Mouse (Mus musculus): ENCODE data around the gene Icam1. TPM values are rescaled to one million over a fixed set of nuclear protein-coding genes. Genes with fewer than 3 reads are reported as not detected.
A peak's percentile ranks its signal among the peaks of the same experiment; 100 is the strongest.

Gene Icam1
- polyA plus RNA-seq (2014; fragmentation: Nextera tagmentation; extraction: Ambion mirVana): 4.2 and 4.8 TPM in 2 replicates

GRCm38 (mm10) chr9:21015571-21016130 is at the start of gene Icam1:
Gene Icam1, plus strand, starts transcription at chr9:21015985.
- Histone ChIP-seq H3K4me1 (replicated peaks; ENCODE audit: control insufficient read depth, insufficient read depth, low read length) (peaks cover 9% of the 10 kb centered on the region; the same call in 1 of the 2 replicates), H3K4me3 (ENCODE audit: low read depth, low read length) (peak within 1 kb of the TSS; percentile 18), H3K27me3 (ENCODE audit: control insufficient read depth, insufficient read depth, low read length) (peaks cover 36% of the 10 kb centered on the region), H3K36me3 (ENCODE audit: control insufficient read depth, insufficient read depth, low read length) (no peaks in the 10 kb centered on the region), H3K9ac (ENCODE audit: low read length) (no peak within 1 kb of the TSS; the same call in 1 of the 2 replicates), H3K9me3 (ENCODE audit: control insufficient read depth, low read length) (no peaks in the 10 kb centered on the region), H3K4me2 (ENCODE audit: low read depth, low read length, severe bottlenecking) (peak within 1 kb of the TSS; percentile 32), H3K27ac (ENCODE audit: low read depth, low read length) (no peak within 1 kb of the TSS)
- WGBS: under 1% methylated on average over 30 of the region's 30 CpGs
- DNase-seq (ENCODE audit: low spot score) (no peak), ATAC-seq (replicated peaks; ENCODE audit: low FRiP score) (no peak)

GRCm38 (mm10) chr9:20966008-20966407 is 49.8 kb upstream of the Icam1 start:
- no peaks in the 10 kb centered on the region for H3K27me3 ChIP-seq (ENCODE audit: control insufficient read depth, insufficient read depth, low read length)
- H3K4me1 ChIP-seq (replicated peaks; ENCODE audit: control insufficient read depth, insufficient read depth, low read length): no peaks in the 10 kb centered on the region
- no peak overlapping the region for H3K9ac ChIP-seq (ENCODE audit: low read length)
- H3K4me3 ChIP-seq (ENCODE audit: low read depth, low read length): no peak overlapping the region
- DNase-seq (ENCODE audit: low spot score): no peak
- no peak overlapping the region for H3K27ac ChIP-seq (ENCODE audit: low read depth, low read length)
- WGBS: 83% methylated on average over 3 of the region's 3 CpGs
- H3K9me3 ChIP-seq (ENCODE audit: control insufficient read depth, low read length): no peaks in the 10 kb centered on the region
- H3K36me3 ChIP-seq (ENCODE audit: control insufficient read depth, insufficient read depth, low read length): peaks cover 2% of the 10 kb centered on the region; the same call in 1 of the 2 replicates
- ATAC-seq (replicated peaks; ENCODE audit: low FRiP score): no peak
- no peak overlapping the region for H3K4me2 ChIP-seq (ENCODE audit: low read depth, low read length, severe bottlenecking)

GRCm38 (mm10) chr9:20966747-20967146 is 49.0 kb upstream of the Icam1 start:
- no peak overlapping the region for H3K4me2 ChIP-seq (ENCODE audit: low read depth, low read length, severe bottlenecking)
- H3K27ac ChIP-seq (ENCODE audit: low read depth, low read length): no peak overlapping the region
- H3K9me3 ChIP-seq (ENCODE audit: control insufficient read depth, low read length): no peaks in the 10 kb centered on the region
- DNase-seq (ENCODE audit: low spot score) (no peak), ATAC-seq (replicated peaks; ENCODE audit: low FRiP score) (no peak)
- H3K9ac ChIP-seq (ENCODE audit: low read length): no peak overlapping the region
- H3K4me1 ChIP-seq (replicated peaks; ENCODE audit: control insufficient read depth, insufficient read depth, low read length): no peaks in the 10 kb centered on the region
- no peaks in the 10 kb centered on the region for H3K27me3 ChIP-seq (ENCODE audit: control insufficient read depth, insufficient read depth, low read length)
- H3K4me3 ChIP-seq (ENCODE audit: low read depth, low read length): no peak overlapping the region
- peaks cover 2% of the 10 kb centered on the region; the same call in 1 of the 2 replicates for H3K36me3 ChIP-seq (ENCODE audit: control insufficient read depth, insufficient read depth, low read length)
- WGBS: 87% methylated on average over 5 of the region's 5 CpGs

GRCm38 (mm10) chr9:20971751-20972140 is 44.0 kb upstream of the Icam1 start:
- Histone ChIP-seq H3K36me3 (ENCODE audit: control insufficient read depth, insufficient read depth, low read length) (peaks cover 2% of the 10 kb centered on the region; the same call in 1 of the 2 replicates), H3K4me1 (replicated peaks; ENCODE audit: control insufficient read depth, insufficient read depth, low read length) (peaks cover 7% of the 10 kb centered on the region; the same call in 1 of the 2 replicates), H3K9ac (ENCODE audit: low read length) (peak overlapping the region; percentile 46; the same call in 1 of the 2 replicates), H3K9me3 (ENCODE audit: control insufficient read depth, low read length) (no peaks in the 10 kb centered on the region), H3K27ac (ENCODE audit: low read depth, low read length) (no peak overlapping the region), H3K4me3 (ENCODE audit: low read depth, low read length) (no peak overlapping the region), H3K27me3 (ENCODE audit: control insufficient read depth, insufficient read depth, low read length) (no peaks in the 10 kb centered on the region), H3K4me2 (ENCODE audit: low read depth, low read length, severe bottlenecking) (no peak overlapping the region)
- 75% methylated on average over 7 of the region's 7 CpGs for WGBS
- ATAC-seq (replicated peaks; ENCODE audit: low FRiP score) (no peak), DNase-seq (ENCODE audit: low spot score) (no peak)

- H3K4me1 ChIP-seq (replicated peaks; ENCODE audit: control insufficient read depth, insufficient read depth, low read length): peaks cover 7% of the 10 kb centered on the region; the same call in 1 of the 2 replicates
- 38% methylated on average over 28 of the region's 28 CpGs for WGBS
- H3K27ac ChIP-seq (ENCODE audit: low read depth, low read length): peak overlapping the region; percentile 19; the same call in 1 of the 2 replicates
- H3K27me3 ChIP-seq (ENCODE audit: control insufficient read depth, insufficient read depth, low read length): no peaks in the 10 kb centered on the region
- H3K36me3 ChIP-seq (ENCODE audit: control insufficient read depth, insufficient read depth, low read length): peaks cover 2% of the 10 kb centered on the region; the same call in 1 of the 2 replicates
- peak; percentile 53 for DNase-seq (ENCODE audit: low spot score)
- H3K4me2 ChIP-seq (ENCODE audit: low read depth, low read length, severe bottlenecking): peak overlapping the region; percentile 15; the same call in 1 of the 2 replicates
- H3K9ac ChIP-seq (ENCODE audit: low read length): peak overlapping the region; percentile 46
- H3K4me3 ChIP-seq (ENCODE audit: low read depth, low read length): no peak overlapping the region
- no peak for ATAC-seq (replicated peaks; ENCODE audit: low FRiP score)
- H3K9me3 ChIP-seq (ENCODE audit: control insufficient read depth, low read length): no peaks in the 10 kb centered on the region
Observed at GRCm38 (mm10) chr9:20972141-20972992, 43.4 kb upstream of the Icam1 start.

GRCm38 (mm10) chr9:20973001-20973681 is 42.6 kb upstream of the Icam1 start:
- Histone ChIP-seq H3K4me3 (ENCODE audit: low read depth, low read length) (no peak overlapping the region), H3K9ac (ENCODE audit: low read length) (no peak overlapping the region), H3K4me1 (replicated peaks; ENCODE audit: control insufficient read depth, insufficient read depth, low read length) (peaks cover 7% of the 10 kb centered on the region; the same call in 1 of the 2 replicates), H3K4me2 (ENCODE audit: low read depth, low read length, severe bottlenecking) (no peak overlapping the region; the same call in 1 of the 2 replicates), H3K36me3 (ENCODE audit: control insufficient read depth, insufficient read depth, low read length) (no peaks in the 10 kb centered on the region), H3K27ac (ENCODE audit: low read depth, low read length) (no peak overlapping the region), H3K9me3 (ENCODE audit: control insufficient read depth, low read length) (no peaks in the 10 kb centered on the region), H3K27me3 (ENCODE audit: control insufficient read depth, insufficient read depth, low read length) (no peaks in the 10 kb centered on the region)
- 97% methylated on average over 4 of the region's 4 CpGs for whole genome bisulfite sequencing
- no peak for DNase-seq (ENCODE audit: low spot score)
- ATAC-seq (replicated peaks; ENCODE audit: low FRiP score): no peak

- H3K4me3 ChIP-seq (ENCODE audit: low read depth, low read length): no peak overlapping the region
- H3K27ac ChIP-seq (ENCODE audit: low read depth, low read length): no peak overlapping the region
- no peaks in the 10 kb centered on the region for H3K27me3 ChIP-seq (ENCODE audit: control insufficient read depth, insufficient read depth, low read length)
- no peak for DNase-seq (ENCODE audit: low spot score)
- H3K4me2 ChIP-seq (ENCODE audit: low read depth, low read length, severe bottlenecking): no peak overlapping the region
- H3K9me3 ChIP-seq (ENCODE audit: control insufficient read depth, low read length): no peaks in the 10 kb centered on the region
- 60% methylated on average over 6 of the region's 6 CpGs for WGBS
- H3K9ac ChIP-seq (ENCODE audit: low read length): 0 out of 2 replicates have a peak overlapping the region, but pooled peaks have one; percentile 13
- H3K36me3 ChIP-seq (ENCODE audit: control insufficient read depth, insufficient read depth, low read length): no peaks in the 10 kb centered on the region
- peaks cover 7% of the 10 kb centered on the region; the same call in 1 of the 2 replicates for H3K4me1 ChIP-seq (replicated peaks; ENCODE audit: control insufficient read depth, insufficient read depth, low read length)
- ATAC-seq (replicated peaks; ENCODE audit: low FRiP score): no peak
Observed at GRCm38 (mm10) chr9:20973682-20974075, 42.1 kb upstream of the Icam1 start.

Measured in forebrain, embryonic 11.5 days (tissue).